Mouse (Mus musculus) cerebellum, postnatal 14 days (tissue): ENCODE measurements around the gene Trim44.

ENCODE experiments used
- DNase-seq, 2 experiments: peaks; one replicate each; pipeline ENCODE4 v3.0.0; 2021; ENCODE audit warnings: mixed read lengths in 2 of 2

Gene Trim44

DNA sequence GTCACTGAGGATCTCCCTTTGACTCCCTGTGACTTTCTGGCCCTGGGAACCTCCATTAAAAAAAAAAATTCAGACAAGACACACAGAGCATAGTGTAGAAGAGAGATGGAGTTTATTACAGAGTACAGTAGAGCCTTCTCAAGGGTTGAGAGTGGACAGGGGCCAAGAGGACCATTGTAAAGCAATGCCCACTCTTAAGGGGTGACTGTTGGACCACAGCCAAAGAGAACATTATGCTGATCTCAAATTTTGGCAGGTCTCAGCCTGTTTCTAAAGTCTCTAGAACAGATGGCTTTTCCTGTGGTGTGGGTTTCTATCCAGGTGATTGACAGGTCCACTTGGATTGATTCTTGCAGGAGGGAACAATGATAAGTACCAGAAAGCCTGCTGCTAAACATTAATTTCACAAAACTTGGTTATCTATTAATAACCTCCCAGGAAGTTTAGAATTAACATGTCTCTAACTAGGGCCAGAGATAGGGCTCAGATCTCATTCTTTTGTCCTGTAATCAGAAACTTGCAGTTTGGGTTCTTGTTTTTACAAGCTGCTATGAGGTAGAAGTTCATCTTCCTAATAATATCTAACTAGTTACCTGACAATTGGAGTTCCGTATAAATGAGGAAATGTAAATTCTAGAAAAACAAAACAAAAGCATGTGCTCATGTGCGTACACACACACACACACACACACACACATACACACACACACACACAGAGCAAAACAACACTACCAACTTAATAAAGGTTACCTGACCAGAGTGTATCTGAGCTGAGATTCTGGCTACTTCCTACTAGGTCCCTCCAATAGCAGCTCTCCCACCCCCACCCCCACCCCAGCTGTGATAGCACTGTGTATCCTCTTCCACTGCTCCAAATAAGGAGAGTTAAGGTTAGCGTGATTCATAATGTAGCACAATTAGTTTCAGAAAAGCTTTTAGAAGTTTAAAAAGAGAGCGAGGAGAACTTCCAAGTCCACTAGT lies 1.0 kb downstream of the Trim44 start:
- peak; percentile 67 to 84 for DNase-seq

- DNase-seq, result no peak
Observed at GRCm38 (mm10) chr2:102403982-102404381, 3.6 kb downstream of the Trim44 start.

GRCm38 (mm10) chr2:102403306-102403705 lies 4.3 kb downstream of the Trim44 start:
- DNase-seq, result no peak

DNA sequence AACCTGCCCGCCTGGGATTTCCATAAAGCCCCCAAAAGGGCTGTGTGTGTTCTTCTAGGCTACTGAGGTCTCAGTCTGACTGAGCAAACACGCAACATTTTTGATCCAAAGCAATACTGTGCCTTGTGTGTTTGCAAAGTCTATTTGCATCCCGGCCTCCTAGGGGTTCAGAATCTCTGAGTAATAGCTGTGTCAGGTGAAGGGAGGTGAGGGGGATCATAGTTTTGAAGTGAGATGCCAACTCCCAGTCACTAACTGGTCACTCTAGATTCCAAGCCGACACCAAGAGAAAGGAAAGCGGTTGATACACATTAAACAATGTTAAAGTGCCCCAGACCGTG lies 6.3 kb downstream of the Trim44 start:
- DNase-seq, result no peak

GRCm38 (mm10) chr2:102400605-102401351 lies 6.8 kb downstream of the Trim44 start:
- peak; percentile 84 to 88 for DNase-seq

- DNase-seq, result peak; percentile 12 to 28
Observed at GRCm38 (mm10) chr2:102399864-102400604, 7.6 kb downstream of the Trim44 start.

GRCm38 (mm10) chr2:102396493-102396892 lies 11.1 kb downstream of the Trim44 start:
- no peak for DNase-seq

GRCm38 (mm10) chr2:102393457-102393856 lies 14.2 kb downstream of the Trim44 start:
- DNase-seq, result no peak

- DNase-seq, result no peak
Observed at GRCm38 (mm10) chr2:102385328-102385902, 22.2 kb downstream of the Trim44 start.

DNA sequence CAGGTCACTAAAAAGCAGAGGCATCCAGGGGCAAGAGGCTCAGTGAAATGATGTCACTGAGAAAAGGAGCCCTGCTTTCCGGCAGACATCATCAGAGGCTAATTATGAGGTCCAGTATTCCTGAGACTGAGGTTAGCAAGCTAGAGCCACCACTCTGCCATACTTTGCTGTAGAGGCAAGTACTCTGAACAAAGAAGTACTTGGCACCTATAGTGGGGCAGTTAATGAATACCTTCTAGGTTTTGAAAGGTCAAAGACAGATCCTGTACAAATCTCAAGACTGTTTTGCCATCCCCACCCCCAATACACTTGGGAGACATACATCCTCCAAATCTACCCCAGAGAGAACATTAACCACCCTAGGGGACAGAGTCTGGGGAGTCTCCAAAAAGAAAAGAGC lies 23.1 kb downstream of the Trim44 start:
- DNase-seq, result no peak

- no peak for DNase-seq
Observed at GRCm38 (mm10) chr2:102384057-102384456, 23.6 kb downstream of the Trim44 start.

DNA sequence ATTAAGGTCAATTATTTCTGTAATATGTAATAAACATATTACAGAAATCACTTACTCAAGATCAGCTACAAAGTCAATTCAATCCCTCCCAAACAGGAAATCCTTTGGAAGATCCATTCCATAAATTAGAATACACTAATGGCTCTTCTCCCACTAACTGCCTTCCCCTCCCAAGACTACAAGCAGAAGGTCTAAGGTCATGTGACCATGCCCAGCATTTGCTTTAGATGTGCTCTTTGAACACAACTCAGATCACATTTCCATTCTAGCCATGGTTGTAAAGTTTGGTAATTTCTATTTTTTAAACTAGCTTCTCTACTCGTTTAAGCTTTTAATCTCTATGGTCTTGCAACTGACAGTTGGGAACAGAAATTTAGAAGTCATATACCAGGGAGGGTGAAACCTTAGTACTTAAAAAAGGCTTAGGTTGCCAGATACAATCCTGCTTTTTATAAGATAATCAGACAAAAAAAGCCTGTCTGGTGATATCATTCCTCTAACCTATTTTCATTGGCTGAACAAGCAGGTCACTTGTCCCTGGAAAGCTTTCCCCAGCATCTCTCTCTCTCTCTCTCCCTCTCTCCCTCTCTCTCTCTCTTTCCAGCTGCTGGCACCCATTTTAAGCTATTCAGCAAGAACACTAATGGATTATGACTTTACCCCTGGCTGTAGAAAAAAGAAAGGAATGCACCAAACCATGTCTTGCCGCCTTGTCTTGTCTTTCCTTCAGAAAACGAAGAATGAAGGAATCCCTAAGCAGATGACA lies 24.4 kb downstream of the Trim44 start:
- DNase-seq, result no peak

DNA sequence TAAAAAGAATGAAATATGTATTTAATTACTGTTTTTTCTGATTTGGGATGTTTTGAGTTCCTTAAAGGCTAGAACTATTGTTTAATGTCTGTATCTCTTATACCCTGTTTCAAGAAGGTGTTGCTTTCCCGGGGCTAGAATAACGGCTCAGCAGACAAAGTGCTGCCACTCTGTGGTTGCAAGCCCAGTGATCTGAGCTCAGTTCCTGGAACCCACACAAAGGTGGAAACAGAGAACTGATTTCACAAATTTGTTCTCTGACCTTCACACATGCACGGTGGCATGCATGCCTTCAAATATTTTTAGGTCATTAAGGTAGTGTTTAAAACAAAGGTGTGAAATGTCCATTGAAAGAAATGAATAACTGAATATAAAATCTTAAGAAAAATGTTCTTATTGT lies 25.1 kb downstream of the Trim44 start:
- peak; percentile 22 to 40 for DNase-seq

DNA sequence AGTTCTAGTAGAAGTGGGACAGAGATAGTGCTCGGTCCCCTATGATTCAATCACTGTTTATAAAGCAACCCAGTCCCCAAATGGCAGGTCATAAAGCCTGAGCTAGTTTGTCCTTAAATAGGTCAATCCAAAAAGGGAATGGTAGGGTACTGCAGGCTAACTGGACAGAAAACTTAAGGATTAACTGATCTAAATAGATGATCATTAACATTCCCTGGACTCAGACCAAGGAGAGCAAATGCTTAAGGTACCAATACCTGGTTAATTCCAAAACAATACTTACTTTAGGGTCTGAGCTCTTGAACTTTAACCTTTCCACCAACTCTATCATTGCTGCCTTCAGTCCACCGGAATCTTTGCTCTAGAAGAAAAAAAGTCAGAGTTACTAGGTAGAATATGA lies 27.0 kb downstream of the Trim44 start:
- DNase-seq, result no peak

DNA sequence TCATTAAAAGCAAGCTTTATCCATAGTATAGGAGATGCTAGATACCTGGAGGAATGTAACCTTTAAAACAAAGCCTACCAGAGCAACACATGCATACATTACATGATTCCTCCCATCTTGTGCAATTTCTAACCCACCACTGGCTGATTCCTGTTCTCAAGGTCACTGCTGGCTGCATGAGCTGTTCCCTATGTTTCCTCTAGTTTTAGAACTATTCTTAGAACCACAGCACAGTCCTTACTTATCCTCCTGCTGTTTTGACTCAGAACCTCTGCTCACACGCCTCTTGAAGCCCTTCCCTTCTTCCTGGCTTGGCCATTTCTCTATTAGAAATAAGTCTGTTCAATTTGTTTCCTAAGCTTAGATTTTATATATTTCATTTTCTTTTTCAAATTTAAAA lies 28.7 kb downstream of the Trim44 start:
- no peak for DNase-seq

GRCm38 (mm10) chr2:102378381-102378780 lies 29.2 kb downstream of the Trim44 start:
- no peak for DNase-seq

- DNase-seq, result no peak
Observed at GRCm38 (mm10) chr2:102377370-102377769, 30.3 kb downstream of the Trim44 start.

DNA sequence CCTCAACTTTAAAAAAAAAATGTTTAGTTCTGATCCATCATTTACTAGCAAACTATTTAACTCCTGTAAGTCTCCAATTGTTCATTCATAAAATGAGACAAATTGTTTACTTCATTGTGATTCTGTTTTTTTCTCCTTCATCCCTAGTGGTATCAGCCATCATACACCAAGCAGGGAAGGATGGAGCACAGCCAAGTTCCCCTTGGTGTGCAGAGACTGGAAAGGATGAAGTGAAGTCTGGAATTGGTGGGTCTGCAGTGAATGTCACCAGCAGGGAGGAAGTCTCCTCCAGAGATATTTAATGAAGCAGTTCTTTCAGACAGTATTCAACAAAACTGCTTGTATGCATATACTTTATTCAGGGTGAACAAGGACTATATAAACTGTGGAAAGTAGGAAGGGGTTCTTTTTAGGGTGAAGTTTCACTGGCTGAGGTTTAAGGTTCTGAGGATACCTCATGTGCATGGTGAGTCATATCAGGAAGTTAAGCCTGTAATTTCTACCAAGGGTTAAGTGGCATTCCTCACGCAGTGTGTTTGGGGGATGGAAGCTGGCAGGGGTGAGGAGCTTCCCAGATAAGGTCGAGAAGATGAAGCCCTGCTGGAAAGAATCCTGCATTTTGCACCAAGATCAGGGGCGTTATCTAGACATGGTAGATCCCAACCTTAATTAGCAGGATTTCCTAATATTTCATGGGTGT lies 34.1 kb downstream of the Trim44 start:
- DNase-seq, result peak; percentile 67 to 77

GRCm38 (mm10) chr2:102372690-102373089 lies 34.9 kb downstream of the Trim44 start:
- no peak for DNase-seq

- no peak for DNase-seq
Observed at GRCm38 (mm10) chr2:102371332-102371731, 36.3 kb downstream of the Trim44 start.

DNA sequence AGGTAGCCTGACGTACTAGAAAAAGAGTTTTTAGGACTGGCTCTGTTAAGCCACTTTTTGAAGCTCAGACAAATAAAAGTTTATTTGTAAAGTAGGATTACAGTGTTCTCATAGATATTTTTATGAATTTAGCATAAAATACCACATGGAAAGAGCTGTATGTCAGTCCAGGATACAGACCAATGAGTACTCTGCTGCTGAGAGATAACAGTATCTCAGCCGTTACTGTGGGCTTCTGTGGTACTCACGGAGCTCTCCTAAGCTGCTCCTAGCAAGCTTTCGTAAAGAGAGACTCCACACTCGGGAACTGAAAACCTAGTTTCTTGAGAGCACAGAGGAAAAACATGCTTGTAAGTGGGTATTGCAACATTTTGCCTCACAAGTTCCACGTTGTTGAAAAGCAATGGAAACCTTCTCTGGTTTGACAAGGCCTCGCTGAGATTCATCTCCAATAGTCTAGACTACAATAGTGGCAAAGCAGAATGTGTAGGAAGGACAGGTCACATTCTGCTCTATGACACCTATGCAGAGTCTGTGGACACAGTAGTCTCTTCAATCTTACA lies 41.6 kb downstream of the Trim44 start:
- DNase-seq, result no peak
